Mouse (Mus musculus): ENCODE data around the gene Ctso.
A peak's percentile ranks its signal among the peaks of the same experiment; 100 is the strongest.

The Ctso gene

DNA sequence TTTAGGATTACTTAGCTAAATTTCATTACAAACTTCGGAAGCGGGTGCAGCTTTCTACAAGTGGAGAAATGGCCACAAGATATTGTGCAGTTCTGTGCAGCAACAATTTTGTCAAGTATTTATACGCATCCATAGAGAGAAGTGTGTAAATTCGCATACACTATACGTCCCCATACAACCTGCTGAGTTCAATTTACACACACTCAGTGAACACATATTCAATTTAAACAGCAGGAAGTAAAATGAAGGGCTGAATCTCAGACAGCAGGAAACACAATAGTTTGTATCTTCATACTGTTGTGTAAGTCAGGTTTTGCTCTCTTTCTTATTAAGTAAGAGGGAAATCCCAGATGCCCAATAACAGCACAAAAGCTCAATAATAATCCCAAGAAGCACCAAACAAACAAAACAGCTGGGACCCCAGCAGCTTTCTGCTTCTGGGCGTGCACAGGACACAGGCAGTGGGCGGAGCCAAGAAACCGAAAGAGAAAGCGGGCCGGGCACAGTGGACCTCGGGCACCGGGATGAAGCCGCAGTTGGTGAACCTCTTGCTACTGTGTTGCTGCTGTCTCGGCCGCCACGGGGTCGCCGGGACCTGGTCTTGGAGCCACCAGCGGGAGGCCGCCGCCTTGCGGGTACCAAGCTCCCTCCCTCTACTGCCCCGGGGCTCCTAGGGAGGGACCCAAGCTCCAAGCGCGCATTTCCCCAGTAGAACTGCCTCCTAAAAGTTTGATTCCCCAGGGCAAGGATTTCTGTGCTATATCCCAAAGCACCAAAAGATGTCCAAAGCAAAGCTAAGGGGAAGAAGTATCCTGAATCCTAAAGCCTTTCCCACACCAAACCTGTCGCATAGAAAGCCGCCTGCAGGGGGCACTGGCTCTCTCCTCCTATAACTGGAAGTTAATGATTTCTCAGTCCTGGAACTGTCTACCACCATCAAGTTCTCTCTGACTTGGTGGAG, at the start of gene Ctso:
Gene Ctso (plus strand): TSS at position 461 of the 961 bp plus-strand sequence.
- DNase-seq (ENCODE audit: low read depth), result peak; percentile 83

DNA sequence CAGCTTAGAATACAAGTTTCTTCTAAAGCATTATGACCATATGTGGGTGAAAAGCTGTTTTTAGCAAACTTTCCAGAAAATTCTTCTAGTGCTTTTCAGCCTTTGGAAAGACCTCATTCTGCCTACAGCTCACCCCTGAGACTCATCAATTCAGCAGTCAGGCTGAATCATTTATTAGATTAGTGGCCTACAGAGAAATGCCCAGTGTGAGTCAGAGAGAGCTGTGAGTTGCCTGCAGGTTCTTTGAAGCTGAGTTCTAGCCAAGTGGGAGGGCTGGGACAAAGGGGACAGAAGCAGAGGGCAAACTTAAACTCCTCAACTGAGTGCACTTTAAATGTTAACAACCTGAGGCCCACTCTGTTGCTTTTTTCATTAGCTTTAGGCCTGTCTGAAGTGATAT, 48.5 kb upstream of the Ctso start:
- DNase-seq (ENCODE audit: low read depth), result no peak

DNA sequence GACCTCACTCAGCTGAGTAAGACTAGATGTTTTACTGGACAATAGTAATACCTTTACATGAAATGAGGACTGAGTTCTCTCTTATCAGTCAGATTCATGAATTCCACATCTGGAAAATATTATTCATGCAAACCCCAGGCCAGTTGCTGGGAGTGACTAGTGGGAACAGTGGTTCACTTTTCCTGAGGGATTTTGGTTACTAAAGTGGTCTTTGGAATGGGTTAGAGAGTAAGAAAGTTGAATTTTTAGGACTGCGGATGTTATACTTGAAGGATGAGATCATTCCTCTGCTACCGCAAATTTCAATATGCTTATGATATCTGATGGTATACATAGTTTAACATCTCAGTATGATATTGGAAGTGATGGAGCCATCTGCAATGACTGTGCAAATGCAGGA, 46.8 kb upstream of the Ctso start:
- no peak for DNase-seq (ENCODE audit: low read depth)

- no peak for DNase-seq (ENCODE audit: low read depth)
These were observed 43.3 kb upstream of the Ctso start for GRCm38 (mm10) chr3:81889137-81889536.

GRCm38 (mm10) chr3:81910286-81911036, 21.9 kb upstream of the Ctso start:
- no peak for DNase-seq (ENCODE audit: low read depth)

GRCm38 (mm10) chr3:81916030-81916686, 16.2 kb upstream of the Ctso start:
- DNase-seq (ENCODE audit: low read depth), result peak; percentile 85

GRCm38 (mm10) chr3:81917354-81917935, 15.0 kb upstream of the Ctso start:
- peak; percentile 78 for DNase-seq (ENCODE audit: low read depth)

GRCm38 (mm10) chr3:81918215-81918614, 14.2 kb upstream of the Ctso start:
- peak; percentile 56 for DNase-seq (ENCODE audit: low read depth)

DNA sequence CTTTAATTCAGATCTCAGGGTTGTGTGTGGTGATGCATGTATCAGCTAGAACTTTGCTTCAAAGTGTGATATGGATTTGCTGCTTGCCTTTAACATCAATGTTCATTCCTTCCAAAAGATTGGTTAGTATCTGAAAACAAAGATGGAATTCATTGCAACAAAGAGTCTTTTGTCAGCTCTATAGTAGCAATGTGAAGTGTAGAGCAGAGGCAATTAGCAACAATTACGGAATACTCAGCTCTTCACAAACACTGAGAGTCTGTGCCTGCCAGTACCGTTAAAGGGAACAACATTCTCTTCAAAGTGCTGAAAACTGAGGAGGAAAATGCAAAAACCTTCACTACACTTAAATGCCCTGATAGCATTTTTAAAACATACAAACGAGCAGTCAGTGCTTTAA, 12.7 kb upstream of the Ctso start:
- no peak for DNase-seq (ENCODE audit: low read depth)

DNA sequence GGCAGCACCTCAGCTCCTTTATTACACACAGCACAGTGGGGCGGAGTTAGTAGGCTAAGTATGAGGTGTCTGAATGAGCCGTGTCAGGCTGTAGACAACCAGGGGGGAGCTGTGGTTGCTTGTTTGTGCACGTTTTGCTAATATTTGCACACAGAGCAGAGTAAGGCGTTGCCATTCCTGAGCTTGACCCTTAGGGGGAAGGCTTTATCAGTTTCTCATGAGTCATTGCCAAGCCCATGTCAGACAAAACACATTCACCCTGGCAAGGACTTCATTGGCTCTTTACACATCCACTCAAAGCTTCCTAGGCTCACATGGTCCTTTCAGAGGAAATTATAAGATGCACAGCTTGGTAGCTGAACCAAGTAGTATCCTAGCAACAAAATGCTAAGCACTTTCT, 9.5 kb upstream of the Ctso start:
- DNase-seq (ENCODE audit: low read depth), result peak; percentile 77

DNA sequence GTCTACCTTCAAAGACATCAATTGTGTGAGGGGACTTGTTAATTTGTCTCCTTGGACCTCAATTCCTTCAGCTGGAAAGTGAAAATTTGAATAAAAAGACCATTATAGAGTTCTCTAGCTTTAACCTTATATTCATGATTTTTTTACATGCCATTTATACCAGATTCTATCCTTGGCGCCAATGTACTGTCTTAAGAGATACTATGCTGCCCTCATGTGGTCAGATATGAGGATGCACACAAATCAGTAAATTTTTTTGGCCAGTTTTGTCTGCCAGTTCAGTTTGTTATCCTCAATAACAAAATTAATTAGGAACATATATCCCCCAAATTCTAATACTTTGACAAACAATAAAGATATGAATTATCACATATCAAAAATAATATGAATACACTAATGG, 7.5 kb upstream of the Ctso start:
- peak; percentile 80 for DNase-seq (ENCODE audit: low read depth)

DNA sequence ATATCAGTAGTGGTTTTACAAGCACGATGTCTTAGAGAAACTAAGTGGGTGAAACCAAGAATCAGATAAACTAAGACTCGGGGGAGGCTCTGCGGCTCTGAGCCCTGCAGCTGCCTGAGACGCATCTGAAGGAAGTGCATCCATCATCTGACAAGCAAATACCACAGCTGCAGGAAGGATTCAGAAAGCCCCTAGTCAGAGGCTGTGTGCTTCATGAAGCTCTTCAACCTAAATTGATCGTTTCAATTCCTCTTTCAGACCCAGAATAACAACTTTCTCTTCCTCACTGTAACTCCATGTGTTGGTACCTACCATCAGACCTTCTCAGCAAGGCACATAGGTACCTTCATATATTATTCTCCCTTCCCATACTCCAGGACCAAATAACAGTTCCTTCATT, 6.5 kb upstream of the Ctso start:
- peak; percentile 14 for DNase-seq (ENCODE audit: low read depth)

- DNase-seq (ENCODE audit: low read depth), result no peak
These were observed 5.6 kb upstream of the Ctso start for GRCm38 (mm10) chr3:81926764-81927325.

- DNase-seq (ENCODE audit: low read depth), result no peak
These were observed 3.3 kb upstream of the Ctso start for GRCm38 (mm10) chr3:81929073-81929472.

- DNase-seq (ENCODE audit: low read depth), result no peak
These were observed 706 bp upstream of the Ctso start for GRCm38 (mm10) chr3:81931695-81932094.

GRCm38 (mm10) chr3:81933348-81933747, 947 bp downstream of the Ctso start:
- peak; percentile 15 for DNase-seq (ENCODE audit: low read depth)

- DNase-seq (ENCODE audit: low read depth), result no peak
These were observed 6.5 kb downstream of the Ctso start for GRCm38 (mm10) chr3:81938924-81939323.

- DNase-seq (ENCODE audit: low read depth), result no peak
These were observed 9.9 kb downstream of the Ctso start for GRCm38 (mm10) chr3:81942341-81942740.

- DNase-seq (ENCODE audit: low read depth), result no peak
These were observed 10.7 kb downstream of the Ctso start for GRCm38 (mm10) chr3:81943097-81943496.

DNA sequence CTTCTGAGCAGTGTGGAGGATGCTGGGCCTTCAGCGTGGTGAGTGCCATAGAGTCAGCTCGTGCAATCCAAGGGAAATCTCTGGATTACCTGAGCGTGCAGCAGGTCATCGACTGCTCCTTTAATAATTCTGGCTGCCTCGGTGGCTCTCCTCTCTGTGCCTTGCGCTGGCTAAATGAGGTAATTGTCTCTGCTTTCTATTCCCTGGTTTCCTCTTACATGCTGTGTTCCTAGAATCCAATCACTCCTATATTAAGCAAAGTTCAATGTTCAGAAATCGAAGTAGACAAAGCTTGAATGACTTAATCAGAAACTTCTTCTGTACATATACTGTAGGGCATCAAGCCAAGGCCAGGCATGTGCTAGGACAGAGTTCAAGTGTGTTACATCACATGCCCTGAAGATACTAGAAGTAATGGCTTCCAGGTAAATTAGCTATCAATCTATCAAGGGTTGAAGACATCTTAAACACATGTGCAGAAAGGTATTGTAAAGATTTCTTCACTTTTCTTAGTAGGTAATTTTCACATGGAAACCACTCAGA, 12.5 kb downstream of the Ctso start:
- no peak for DNase-seq (ENCODE audit: low read depth)

DNA sequence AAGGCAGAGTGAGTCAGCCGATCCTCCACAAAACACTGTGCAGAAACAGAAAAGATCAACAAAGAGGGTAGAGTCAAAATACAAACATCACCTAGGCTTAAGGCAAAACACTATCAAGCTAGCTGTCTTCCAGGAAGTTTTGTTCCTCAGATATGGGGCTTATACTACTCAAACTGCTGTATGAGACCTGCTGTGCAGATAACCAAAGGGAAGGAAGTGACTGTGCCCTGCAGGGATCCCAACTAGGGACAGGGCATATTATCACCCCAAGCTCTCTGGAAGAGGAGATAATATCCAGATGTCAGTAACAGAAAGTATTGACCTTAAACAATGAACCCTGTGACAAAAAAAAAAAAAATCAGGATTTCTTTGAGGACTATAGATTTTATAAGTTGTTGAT, 16.6 kb downstream of the Ctso start:
- peak; percentile 56 for DNase-seq (ENCODE audit: low read depth)

GRCm38 (mm10) chr3:81951785-81952184, 19.4 kb downstream of the Ctso start:
- no peak for DNase-seq (ENCODE audit: low read depth)

Measured in 416B (cell line).